ENCODE assay signal across 10 mouse cellular contexts in the genomic region with DNA sequence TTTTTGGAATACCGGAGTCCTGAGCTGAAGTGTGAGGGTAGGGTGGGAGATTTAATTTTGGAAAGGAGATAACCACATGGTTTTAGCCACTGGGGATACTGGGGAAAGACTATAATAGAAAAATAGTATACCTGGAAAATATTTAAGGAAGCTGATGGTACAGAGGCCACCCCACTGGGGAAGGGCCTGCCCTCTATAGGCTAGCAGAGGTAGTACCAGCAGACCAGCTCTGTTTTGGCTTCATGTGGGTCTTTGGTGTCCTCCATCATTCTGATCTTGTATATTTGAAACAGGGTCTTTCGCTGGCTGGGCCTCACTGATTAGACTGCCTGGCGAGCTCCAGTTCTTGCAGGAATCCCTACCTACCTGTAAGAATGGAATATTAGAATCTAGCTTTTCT. TPM values are rescaled to one million over a fixed set of nuclear protein-coding genes. Genes with fewer than 3 reads are reported as not detected.
DNase-seq lines count a peak whose midpoint lies in the region; ATAC-seq and TF ChIP-seq lines count a peak whose summit lies in the region.
"Had no signal": no experiment of that assay in that cellular context is flagged by ENCODE, and none has a peak within 500 bp of the region (broad histone marks: within the 10 kb centered on the region; RNA-seq: fewer than 3 reads in every experiment).

No protein-coding gene starts in this region.

- no peak overlapping the region for H3K4me2 ChIP-seq in kidney, postnatal 0 days (ENCODE audit: low read length)
- H3K4me2 ChIP-seq in kidney, embryonic 14.5 days (replicated peaks; ENCODE audit: low read depth, low read length), result no peak overlapping the region

- no peaks in the 10 kb centered on the region for H3K9me3 ChIP-seq in kidney, postnatal 0 days (replicated peaks; ENCODE audit: low read length)
- no peaks in the 10 kb centered on the region for H3K9me3 ChIP-seq in kidney, embryonic 14.5 days (ENCODE audit: control insufficient read depth, low read length)

- TF ChIP-seq CTCF in kidney, postnatal 0 days (IDR thresholded peaks at IDR 0.05; ENCODE audit: low read depth), result peak; percentile 62
- TF ChIP-seq CTCF in thymus, adult 2 months (IDR thresholded peaks at IDR 0.05; ENCODE audit: borderline replicate concordance, control insufficient read depth, extremely low read depth, insufficient read depth, low read length, poor library complexity), result no peak

- H3K4me3 ChIP-seq in kidney, postnatal 0 days (replicated peaks; ENCODE audit: low read depth, low read length), result no peak overlapping the region
- no peak overlapping the region for H3K4me3 ChIP-seq in kidney, embryonic 14.5 days (ENCODE audit: low read length)
- H3K4me3 ChIP-seq in thymus, adult 2 months (ENCODE audit: control insufficient read depth, insufficient read depth, low read length), result no peak overlapping the region
- H3K4me3 ChIP-seq: myocyte had no signal

- H3K27me3 ChIP-seq in kidney, postnatal 0 days (ENCODE audit: insufficient read depth, low read length), result no peaks in the 10 kb centered on the region
- 0 out of 2 replicates have a peak, but pooled peaks cover 3% of the 10 kb centered on the region for H3K27me3 ChIP-seq in kidney, embryonic 14.5 days (ENCODE audit: control insufficient read depth, insufficient read depth, low read length)
- no peaks in the 10 kb centered on the region for H3K27me3 ChIP-seq in thymus, adult 2 months (ENCODE audit: control insufficient read depth, insufficient read depth, low read length)

- no peak overlapping the region for H3K9ac ChIP-seq in kidney, postnatal 0 days (ENCODE audit: low read depth, low read length)
- no peak overlapping the region for H3K9ac ChIP-seq in kidney, embryonic 14.5 days (ENCODE audit: low read depth, low read length)

- H3K36me3 ChIP-seq in kidney, postnatal 0 days (ENCODE audit: insufficient read depth, low read length), result no peaks in the 10 kb centered on the region
- no peaks in the 10 kb centered on the region for H3K36me3 ChIP-seq in kidney, embryonic 14.5 days (ENCODE audit: control insufficient read depth, insufficient read depth, low read length)
- no peaks in the 10 kb centered on the region for H3K36me3 ChIP-seq in thymus, adult 2 months (ENCODE audit: control insufficient read depth, insufficient read depth, low read length)

- no peak for ATAC-seq in kidney, postnatal 0 days (replicated peaks; ENCODE audit: low FRiP score, low read depth)
- ATAC-seq in kidney, embryonic 14.5 days (ENCODE audit: low FRiP score, low TSS enrichment), result no peak
- no peak for ATAC-seq in inflammation-experienced regulatory T-cells, adult 6 months

- H3K4me1 ChIP-seq in kidney, postnatal 0 days (replicated peaks; ENCODE audit: insufficient read depth, low read length), result no peaks in the 10 kb centered on the region
- no peaks in the 10 kb centered on the region for H3K4me1 ChIP-seq in kidney, embryonic 14.5 days (ENCODE audit: control insufficient read depth, insufficient read depth, low read length)
- no peaks in the 10 kb centered on the region for H3K4me1 ChIP-seq in thymus, adult 2 months (replicated peaks; ENCODE audit: control insufficient read depth, insufficient read depth, low read length)

- H3K27ac ChIP-seq in kidney, postnatal 0 days, result no peak overlapping the region
- H3K27ac ChIP-seq in kidney, embryonic 14.5 days (ENCODE audit: low read depth, low read length), result no peak overlapping the region
- no peak overlapping the region for H3K27ac ChIP-seq in thymus, adult 2 months (ENCODE audit: control insufficient read depth, insufficient read depth, low read length)
- H3K27ac ChIP-seq: macrophage had no signal

- WGBS in kidney, postnatal 0 days, result 79% methylated on average over 3 of the region's 3 CpGs
- WGBS in kidney, embryonic 14.5 days, result 81% methylated on average over 3 of the region's 3 CpGs
- 79% methylated on average over 3 of the region's 3 CpGs for WGBS in thymus, adult 2 months

- TF ChIP-seq POLR2A in thymus, adult 2 months (IDR thresholded peaks at IDR 0.05; ENCODE audit: control insufficient read depth, extremely low read depth, insufficient read depth, low read length, poor library complexity), result no peak

- DNase-seq in adrenal gland, postnatal 36 days, result peak; percentile 3 to 12
- no peak for DNase-seq in adrenal gland, adult 8-10 months
- no peak for DNase-seq in kidney, postnatal 0 days (ENCODE audit: low spot score)
- DNase-seq in thymus, postnatal 4 days, result peak; percentile 11
- no peak for DNase-seq in thymus, postnatal 0 days (ENCODE audit: low spot score)
- no peak for DNase-seq in thymus, adult 2 months

RNA-seq across cellular contexts. Expression of a gene that starts 24.0 kb away (rescaled TPM):
- 10 to 100 TPM; 23.1 to 33.4 TPM for total RNA-seq in adrenal gland, postnatal 36 days (2021)
- total RNA-seq in adrenal gland, adult 8-10 months (2022), result 10 to 100 TPM; 21.1 to 35.0 (median 23.5) TPM
- 92.5 and 102 TPM in 2 replicates for polyA plus RNA-seq in kidney, postnatal 0 days (2015; fragmentation: Nextera tagmentation; extraction: Ambion mirVana)
- 57.7 and 68.6 TPM in 2 replicates for polyA plus RNA-seq in kidney, embryonic 14.5 days (2014; fragmentation: Nextera tagmentation; extraction: Ambion mirVana)
- polyA plus RNA-seq in thymus, postnatal 0 days (2015; fragmentation: Nextera tagmentation; extraction: Ambion mirVana), result 91.7 and 101 TPM in 2 replicates
- polyA plus RNA-seq in inflammation-experienced regulatory T-cells, adult 6 months (2017; shearing (Covaris generic)), result 10 to 100 TPM; 43.4 to 59.4 (median 48.4) TPM
- 58.0 and 68.9 TPM in 2 replicates for polyA plus RNA-seq in thymus, adult 2 months (2012; rRNA removed)

Comparison
In these comparisons a context has a peak if more than half of its experiments do, and no peak if none do; other contexts are left out.
1. DNase-seq: peak in adrenal gland, postnatal 36 days (2 of 2) and thymus, postnatal 4 days (single experiment); none in adrenal gland, adult 8-10 months (single experiment), kidney, postnatal 0 days (single experiment), thymus, postnatal 0 days (single experiment) and thymus, adult 2 months (single experiment).